Comparison of ENCODE assay signal across 11 mouse cellular contexts in genomic region chr2:101705941-101706485, GRCm38 (mm10). TPM values are rescaled to one million over a fixed set of nuclear protein-coding genes. Genes with fewer than 3 reads are reported as not detected.
DNase-seq lines count a peak whose midpoint lies in the region; ATAC-seq lines count a peak whose summit lies in the region.
"Had no signal": no experiment of that assay in that cellular context is flagged by ENCODE, and none has a peak within 500 bp of the region (broad histone marks: within the 10 kb centered on the region; RNA-seq: fewer than 3 reads in every experiment).

No protein-coding gene starts in this region.

- H3K27me3 ChIP-seq in heart, embryonic 12.5 days (replicated peaks), result no peaks in the 10 kb centered on the region
- H3K27me3 ChIP-seq in embryonic facial prominence, embryonic 14.5 days (replicated peaks; ENCODE audit: control insufficient read depth, insufficient read depth, low read length), result no peaks in the 10 kb centered on the region
- H3K27me3 ChIP-seq: embryonic facial prominence, embryonic 15.5 days had no signal

- H3K4me3 ChIP-seq in heart, embryonic 12.5 days, result no peak overlapping the region
- H3K4me3 ChIP-seq in embryonic facial prominence, embryonic 14.5 days (ENCODE audit: low read depth, low read length), result no peak overlapping the region
- H3K4me3 ChIP-seq: embryonic facial prominence, embryonic 15.5 days; megakaryocyte, embryonic 14.5 days had no signal

- no peaks in the 10 kb centered on the region for H3K36me3 ChIP-seq in heart, embryonic 12.5 days
- no peaks in the 10 kb centered on the region for H3K36me3 ChIP-seq in embryonic facial prominence, embryonic 14.5 days (ENCODE audit: control insufficient read depth, insufficient read depth, low read length)
- H3K36me3 ChIP-seq: embryonic facial prominence, embryonic 15.5 days had no signal

- H3K4me2 ChIP-seq in heart, embryonic 12.5 days, result no peak overlapping the region
- no peak overlapping the region for H3K4me2 ChIP-seq in embryonic facial prominence, embryonic 14.5 days (ENCODE audit: low read depth, low read length)
- H3K4me2 ChIP-seq: embryonic facial prominence, embryonic 15.5 days had no signal

- ATAC-seq in heart, embryonic 12.5 days (ENCODE audit: insufficient number of reproducible peaks, low FRiP score), result no peak
- no peak for ATAC-seq in embryonic facial prominence, embryonic 14.5 days (ENCODE audit: low read depth)
- ATAC-seq in monocyte, adult 5-6 weeks (replicated peaks; ENCODE audit: insufficient number of reproducible peaks, low FRiP score, low TSS enrichment, poor library complexity, severe bottlenecking), result no peak

- peaks cover 7% of the 10 kb centered on the region; the same call in 1 of the 2 replicates for H3K4me1 ChIP-seq in heart, embryonic 12.5 days (replicated peaks)
- H3K4me1 ChIP-seq in embryonic facial prominence, embryonic 14.5 days (ENCODE audit: control insufficient read depth, insufficient read depth, low read length), result no peaks in the 10 kb centered on the region

- 42% methylated on average over 5 of the region's 5 CpGs for WGBS in heart, embryonic 12.5 days
- WGBS in embryonic facial prominence, embryonic 14.5 days, result 35% methylated on average over 5 of the region's 5 CpGs

- peak; percentile 31 for DNase-seq in heart, adult 11 months
- DNase-seq in left cerebral cortex, postnatal 14 days (ENCODE audit: low spot score in 2 of 2), result peak; percentile 38 to 39
- DNase-seq in left cerebral cortex, adult 8-10 months (ENCODE audit: low spot score in 2 of 2), result no peak
- peak; percentile 19 to 21 for DNase-seq in B cell, adult 2 months
- DNase-seq in embryonic facial prominence, embryonic 14.5 days (ENCODE audit: low spot score), result peak; percentile 30
- DNase-seq in gastrocnemius, postnatal 36 days, result no peak
- DNase-seq: gastrocnemius, postnatal 10 days had no signal

- intact Hi-C loops in left cerebral cortex, postnatal 14 days (cut with DNase I), result loop anchor here (2.0 to 10.0 kb wide), 4 partner anchors 91 to 319 kb away; no protein-coding TSS in a partner anchor
- intact Hi-C loops in gastrocnemius, postnatal 36 days (cut with DNase I), result loop anchor here (2.0 kb wide), 1 partner anchor 169 kb away; no protein-coding TSS in a partner anchor

- H3K9me3 ChIP-seq in heart, embryonic 12.5 days (replicated peaks), result no peaks in the 10 kb centered on the region
- no peaks in the 10 kb centered on the region for H3K9me3 ChIP-seq in embryonic facial prominence, embryonic 14.5 days (ENCODE audit: control insufficient read depth, low read length)
- H3K9me3 ChIP-seq: embryonic facial prominence, embryonic 15.5 days; megakaryocyte, embryonic 14.5 days had no signal

- no peak overlapping the region for H3K9ac ChIP-seq in heart, embryonic 12.5 days
- H3K9ac ChIP-seq in embryonic facial prominence, embryonic 14.5 days (ENCODE audit: low read depth, low read length), result no peak overlapping the region
- H3K9ac ChIP-seq: embryonic facial prominence, embryonic 15.5 days had no signal

- H3K27ac ChIP-seq in heart, embryonic 12.5 days (ENCODE audit: poor library complexity, severe bottlenecking), result no peak overlapping the region
- H3K27ac ChIP-seq in embryonic facial prominence, embryonic 14.5 days (replicated peaks; ENCODE audit: low read depth, low read length), result no peak overlapping the region
- H3K27ac ChIP-seq: embryonic facial prominence, embryonic 15.5 days had no signal

RNA-seq across cellular contexts. Expression of gene Traf6, which starts 27.8 kb away (rescaled TPM):
- 7.6 and 8.5 TPM in 2 replicates for polyA plus RNA-seq in heart, embryonic 12.5 days (2016; fragmentation: Nextera tagmentation; extraction: Ambion mirVana)
- total RNA-seq in left cerebral cortex, postnatal 14 days (2021), result 1 to 10 TPM; 9.0 to 9.3 TPM
- total RNA-seq in left cerebral cortex, adult 8-10 months (2022), result 10 to 100 TPM; 10.9 to 14.2 (median 12.5) TPM
- 12.8 and 13.3 TPM in 2 replicates for polyA plus RNA-seq in embryonic facial prominence, embryonic 14.5 days (2014; fragmentation: Nextera tagmentation; extraction: Ambion mirVana)
- total RNA-seq in gastrocnemius, postnatal 36 days (2021), result 1 to 10 TPM; 7.9 to 9.2 TPM
- 21.0 to 32.9 TPM (median 27.1 TPM) in 3 replicates for total RNA-seq in monocyte, adult 5-6 weeks (2017)

RNA-seq across cellular contexts. Expression of gene B230118H07Rik, which starts 56.7 kb away (rescaled TPM):
- 52.5 and 53.3 TPM in 2 replicates for polyA plus RNA-seq in heart, embryonic 12.5 days (2016; fragmentation: Nextera tagmentation; extraction: Ambion mirVana)
- total RNA-seq in left cerebral cortex, postnatal 14 days (2021), result 10 to 100 TPM; 21.2 to 24.3 TPM
- 10 to 100 TPM; 26.9 to 41.0 (median 28.7) TPM for total RNA-seq in left cerebral cortex, adult 8-10 months (2022)
- polyA plus RNA-seq in embryonic facial prominence, embryonic 14.5 days (2014; fragmentation: Nextera tagmentation; extraction: Ambion mirVana), result 55.8 and 65.6 TPM in 2 replicates
- 10 to 100 TPM; 57.9 to 81.9 TPM for total RNA-seq in gastrocnemius, postnatal 36 days (2021)
- 11.9 to 22.1 TPM (median 22.0 TPM) in 3 replicates for total RNA-seq in monocyte, adult 5-6 weeks (2017)

RNA-seq across cellular contexts. Expression of gene Rag1, which starts 56.7 kb away (rescaled TPM):
- polyA plus RNA-seq in heart, embryonic 12.5 days (2016; fragmentation: Nextera tagmentation; extraction: Ambion mirVana), result 0.03 TPM in 1 of 2 replicates, not detected in the other
- under 1 TPM; 0.27 to 0.37 TPM for total RNA-seq in left cerebral cortex, postnatal 14 days (2021)
- under 1 TPM; 0.07 to 0.42 (median 0.21) TPM for total RNA-seq in left cerebral cortex, adult 8-10 months (2022)
- polyA plus RNA-seq in embryonic facial prominence, embryonic 14.5 days (2014; fragmentation: Nextera tagmentation; extraction: Ambion mirVana), result 0.31 and 0.33 TPM in 2 replicates
- 1 to 10 TPM in 1 of 2 experiments, not detected in 1; 3.5 TPM for total RNA-seq in gastrocnemius, postnatal 36 days (2021)
- total RNA-seq in monocyte, adult 5-6 weeks (2017), result 0.10 to 0.86 TPM (median 0.32 TPM) in 3 replicates

Comparison
In these comparisons a context has a peak if more than half of its experiments do, and no peak if none do; other contexts are left out.
1. DNase-seq: peak in heart, adult 11 months (single experiment), left cerebral cortex, postnatal 14 days (2 of 2), B cell, adult 2 months (2 of 2) and embryonic facial prominence, embryonic 14.5 days (single experiment); none in left cerebral cortex, adult 8-10 months (0 of 2) and gastrocnemius, postnatal 36 days (0 of 2).